Comparison of ENCODE assay signal across 2 mouse cellular contexts in genomic region chr3:99294209-99294608, GRCm38 (mm10). TPM values are rescaled to one million over a fixed set of nuclear protein-coding genes. Genes with fewer than 3 reads are reported as not detected.
"Had no signal": no experiment of that assay in that cellular context is flagged by ENCODE, and none has a peak within 500 bp of the region (broad histone marks: within the 10 kb centered on the region; RNA-seq: fewer than 3 reads in every experiment).

No protein-coding gene starts in this region.

RNA-seq across cellular contexts. Expression of gene Tbx15, which starts 54.0 kb away (rescaled TPM):
- total RNA-seq: granulocyte monocyte progenitor cell, adult 5-6 weeks; hematopoietic stem cell, adult 5-6 weeks had no signal
